Mouse (Mus musculus) hindbrain, embryonic 15.5 days (tissue): Measurements from ENCODE around the gene Tlk2. TPM values are rescaled to one million over a fixed set of nuclear protein-coding genes. Genes with fewer than 3 reads are reported as not detected.
A peak's percentile ranks its signal among the peaks of the same experiment; 100 is the strongest.
"Not testable (repeated sequence)": the region's sequence is repeated elsewhere in the genome, so short reads cannot be mapped to it uniquely, and the experiment has no call there.

Experiments
- ATAC-seq: fragments of 200-750 bp; cut with Nextera tagmentation; 2 replicates; pipeline ENCODE4 v1.8.0; 2017; ENCODE audit warnings: low read depth, moderate number of reproducible peaks, moderate TSS enrichment; ENCODE audit not compliant: low FRiP score
- H3K27ac ChIP-seq: fragments of 300-500 bp; sonication (generic); replicated peaks from 2 replicates; pipeline ENCODE4 v1.5.1; 2015; ENCODE audit warnings: mild to moderate bottlenecking, inconsistent platforms
- H3K27me3 ChIP-seq: fragments of 300-500 bp; sonication (generic); 2 replicates; pipeline ENCODE4 v1.6.1; 2015; ENCODE audit warnings: control low read depth, inconsistent platforms
- H3K36me3 ChIP-seq: fragments of 300-500 bp; sonication (generic); 2 replicates; pipeline ENCODE4 v1.6.1; 2015; ENCODE audit warnings: control low read depth, inconsistent platforms
- H3K4me1 ChIP-seq: fragments of 300-500 bp; sonication (generic); replicated peaks from 2 replicates; pipeline ENCODE4 v1.6.1; 2015; ENCODE audit warnings: control low read depth, inconsistent platforms
- H3K4me2 ChIP-seq: fragments of 300-500 bp; sonication (generic); 2 replicates; pipeline ENCODE4 v1.6.1; 2015; ENCODE audit warnings: moderate library complexity, mild to moderate bottlenecking, inconsistent platforms
- H3K4me3 ChIP-seq: fragments of 300-500 bp; sonication (generic); 2 replicates; pipeline ENCODE4 v1.5.1; 2015; ENCODE audit warnings: mild to moderate bottlenecking, inconsistent platforms
- H3K9ac ChIP-seq: fragments of 300-500 bp; sonication (generic); 2 replicates; pipeline ENCODE4 v1.6.1; 2015; ENCODE audit warnings: inconsistent platforms
- H3K9me3 ChIP-seq: fragments of 300-500 bp; sonication (generic); 2 replicates; pipeline ENCODE4 v1.6.1; 2016; ENCODE audit warnings: control low read depth, inconsistent platforms
- WGBS: fragments of 180-500 bp; shearing (Covaris S2); methylation state at CpG from one replicate; pipeline ENCODE4 v1.1.7; 2015; 5-methylcytosine and 5-hydroxymethylcytosine counted together
- polyA plus RNA-seq: library from polyadenylated mRNA; unstranded; fragments of >200 nt; fragmentation: Nextera tagmentation; extraction: Ambion mirVana; gene quantifications from 2 replicates; pipeline ENCODE4 v1.2.1, GENCODE M21; 2015

Gene Tlk2
- polyA plus RNA-seq: 18.9 and 19.5 TPM in 2 replicates

DNA sequence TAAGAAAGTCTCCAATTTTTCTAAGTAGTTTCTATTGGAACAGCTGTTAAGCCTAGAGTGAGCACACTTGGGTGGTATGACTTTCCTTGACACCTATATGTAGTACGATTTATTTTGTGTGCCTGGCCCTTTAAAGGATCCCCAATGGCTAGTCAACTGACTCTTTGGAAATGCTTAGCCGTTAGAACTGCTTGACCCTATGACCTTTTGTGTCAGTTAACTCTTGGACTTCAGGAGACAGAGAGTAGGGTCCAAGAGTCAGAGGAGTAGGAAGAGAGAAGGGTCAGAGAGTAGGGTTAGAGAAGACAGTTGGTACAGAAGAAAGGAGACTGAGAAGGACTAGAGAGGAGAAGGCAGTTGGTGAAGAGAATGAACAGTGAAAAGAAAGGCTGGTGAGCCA is at the start of gene Tlk2:
Tlk2 (plus strand) TSS at position 292 of the 400 bp plus-strand sequence.
- H3K27ac ChIP-seq: no peak within 1 kb of the TSS
- peak within 1 kb of the TSS; percentile 95 for H3K4me2 ChIP-seq
- peaks cover 26% of the 10 kb centered on the region for H3K4me1 ChIP-seq
- no peaks in the 10 kb centered on the region for H3K9me3 ChIP-seq
- no peaks in the 10 kb centered on the region for H3K36me3 ChIP-seq
- peak within 1 kb of the TSS; percentile 92; the same call in 1 of the 2 replicates for H3K4me3 ChIP-seq
- H3K27me3 ChIP-seq: no peaks in the 10 kb centered on the region
- 45% methylated on average over 2 of the region's 2 CpGs for WGBS
- no peak within 1 kb of the TSS for H3K9ac ChIP-seq
- no peak for ATAC-seq

DNA sequence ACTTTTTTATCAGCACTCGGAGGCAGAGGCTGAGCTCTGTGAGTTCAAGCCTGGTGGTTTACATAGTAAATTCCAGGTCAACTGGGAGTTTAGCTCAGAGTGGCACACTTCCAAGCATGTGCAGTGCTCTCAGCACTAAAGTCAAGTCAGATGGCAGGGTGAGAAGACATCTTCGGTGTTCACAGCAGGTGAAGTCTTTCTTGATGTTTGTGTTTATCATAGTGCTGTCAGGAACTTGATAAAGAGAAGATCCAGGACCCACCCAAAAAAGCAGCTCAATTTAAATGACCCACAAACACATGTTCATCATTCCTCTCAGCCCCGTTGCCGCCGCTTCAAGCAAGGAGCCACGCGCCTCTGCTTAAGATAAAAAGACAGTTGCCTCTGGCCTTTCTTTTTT is 42.9 kb upstream of the Tlk2 start:
- 98% methylated on average over 7 of the region's 7 CpGs for WGBS
- Histone ChIP-seq H3K9me3 (no peaks in the 10 kb centered on the region), H3K9ac (no peak overlapping the region), H3K27me3 (no peaks in the 10 kb centered on the region), H3K4me3 (no peak overlapping the region), H3K4me1 (no peaks in the 10 kb centered on the region), H3K4me2 (no peak overlapping the region), H3K27ac (no peak overlapping the region), H3K36me3 (peaks cover 88% of the 10 kb centered on the region)
- no peak for ATAC-seq

DNA sequence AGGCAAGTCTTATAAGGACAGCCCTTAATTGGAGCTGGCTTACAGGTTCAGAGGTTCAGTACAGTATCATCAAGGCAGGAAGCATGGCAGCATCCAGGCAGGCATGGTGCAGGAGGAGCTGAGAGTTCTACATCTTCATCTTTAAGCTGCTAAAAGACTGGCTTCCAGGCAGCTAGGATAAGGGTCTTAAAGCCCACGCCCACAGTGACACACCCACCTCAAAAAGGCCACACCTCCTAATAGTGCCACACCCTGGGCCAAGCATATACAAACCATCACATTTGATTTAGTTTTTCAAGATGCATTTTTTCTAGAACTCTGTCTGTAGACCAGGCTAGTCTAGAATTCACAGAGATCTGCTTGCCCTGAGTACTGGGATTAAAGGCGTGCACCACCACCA is 41.4 kb upstream of the Tlk2 start:
- peaks cover 85% of the 10 kb centered on the region for H3K36me3 ChIP-seq
- not testable (repeated sequence) for H3K27ac ChIP-seq, H3K4me1 ChIP-seq, H3K9me3 ChIP-seq, H3K4me3 ChIP-seq, H3K4me2 ChIP-seq, H3K9ac ChIP-seq, ATAC-seq, H3K27me3 ChIP-seq
- WGBS: 92% methylated on average over 2 of the region's 2 CpGs

DNA sequence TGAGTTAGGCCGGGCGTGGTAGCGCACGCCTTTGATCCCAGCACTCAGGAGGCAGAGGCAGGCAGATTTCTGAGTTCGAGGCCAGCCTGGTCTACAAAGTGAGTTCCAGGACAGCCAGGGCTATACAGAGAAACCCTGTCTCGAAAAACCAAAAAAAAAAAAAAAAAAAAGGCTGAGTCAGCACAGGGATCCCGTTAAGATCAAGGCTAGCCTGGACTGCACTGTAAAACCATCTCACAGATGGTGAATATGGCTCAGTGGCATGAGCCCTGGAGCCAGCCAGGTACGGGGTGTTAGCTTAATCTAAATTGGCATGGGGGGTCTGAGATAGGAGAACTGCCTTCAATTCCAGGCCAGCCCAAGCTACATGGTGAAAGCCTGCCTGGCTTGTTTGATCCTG is 38.1 kb upstream of the Tlk2 start:
- ATAC-seq: not testable (repeated sequence)

DNA sequence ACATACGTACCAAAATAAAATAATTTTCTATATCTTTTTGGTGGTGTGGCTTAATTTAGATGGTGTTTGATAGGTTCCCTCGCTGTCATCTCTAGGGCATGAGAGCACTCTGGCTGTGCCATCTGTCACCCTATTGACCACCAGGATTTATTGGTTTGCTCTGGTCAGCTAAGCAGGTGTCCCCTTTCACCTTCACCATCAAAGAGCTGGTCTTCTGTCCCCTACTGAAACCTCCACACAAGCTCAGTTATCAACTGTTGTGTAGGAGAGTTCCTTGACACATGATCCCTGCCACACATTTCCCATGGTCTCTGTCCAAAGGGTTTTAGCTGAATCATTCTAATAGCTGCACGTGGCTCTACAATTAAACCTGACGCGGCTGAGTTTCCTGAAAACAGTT is 37.5 kb upstream of the Tlk2 start:
- Histone ChIP-seq H3K4me3 (no peak overlapping the region), H3K4me1 (no peaks in the 10 kb centered on the region), H3K27ac (no peak overlapping the region), H3K9me3 (no peaks in the 10 kb centered on the region), H3K27me3 (no peaks in the 10 kb centered on the region), H3K4me2 (no peak overlapping the region), H3K36me3 (peaks cover 47% of the 10 kb centered on the region), H3K9ac (no peak overlapping the region)
- 94% methylated on average over 5 of the region's 5 CpGs for WGBS
- no peak for ATAC-seq

More for the DNA sequence above, 38.1 kb upstream of the Tlk2 start:
- not testable (repeated sequence) for H3K4me1 ChIP-seq, H3K4me2 ChIP-seq, H3K9ac ChIP-seq, H3K9me3 ChIP-seq, H3K27ac ChIP-seq, H3K4me3 ChIP-seq, H3K27me3 ChIP-seq
- 98% methylated on average over 8 of the region's 8 CpGs for WGBS
- H3K36me3 ChIP-seq: peaks cover 53% of the 10 kb centered on the region

DNA sequence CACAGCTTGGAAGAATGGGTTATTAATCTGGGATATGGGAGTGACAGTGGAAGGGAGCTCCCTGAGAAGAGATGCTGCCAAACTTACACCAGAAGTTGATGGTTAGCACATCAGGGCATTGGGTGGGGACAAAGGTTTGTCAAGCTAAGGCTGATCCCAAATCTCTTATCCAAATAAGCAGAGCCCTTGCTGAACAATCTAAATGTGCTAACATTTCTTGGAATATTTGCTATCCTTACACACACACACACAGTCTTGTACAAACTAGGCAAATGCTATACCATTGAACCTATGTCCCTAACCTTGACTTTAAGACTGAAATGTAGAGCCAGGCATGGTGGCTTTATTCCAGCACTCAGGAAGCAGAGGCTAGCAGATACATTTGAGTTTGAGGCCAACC is 35.0 kb upstream of the Tlk2 start:
- H3K9ac ChIP-seq: no peak overlapping the region
- peaks cover 25% of the 10 kb centered on the region for H3K36me3 ChIP-seq
- no peaks in the 10 kb centered on the region for H3K9me3 ChIP-seq
- ATAC-seq: no peak
- H3K27me3 ChIP-seq: no peaks in the 10 kb centered on the region
- no peak overlapping the region for H3K27ac ChIP-seq
- no peak overlapping the region for H3K4me2 ChIP-seq
- no peaks in the 10 kb centered on the region for H3K4me1 ChIP-seq
- no peak overlapping the region for H3K4me3 ChIP-seq

DNA sequence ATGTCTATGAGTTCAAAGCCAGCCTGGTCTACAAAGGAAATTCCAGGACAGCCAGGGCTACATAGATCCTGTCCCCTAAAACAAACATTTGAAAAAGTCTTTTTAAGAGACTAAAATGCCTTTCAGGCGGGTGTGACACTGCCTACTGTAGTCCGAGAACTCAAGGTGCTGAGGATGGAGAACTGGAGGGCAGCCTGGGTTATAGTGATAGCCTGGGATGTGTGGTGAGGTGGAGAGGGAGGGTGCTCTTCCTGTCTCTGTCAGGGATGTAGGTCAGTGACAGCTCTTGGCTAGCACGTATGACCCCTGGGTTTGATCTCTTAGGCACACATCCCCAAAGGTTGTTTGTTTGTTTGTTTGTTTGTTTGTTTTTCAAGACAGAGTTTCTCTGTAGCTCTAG is 34.5 kb upstream of the Tlk2 start:
- H3K4me2 ChIP-seq: no peak overlapping the region
- peaks cover 21% of the 10 kb centered on the region for H3K36me3 ChIP-seq
- no peaks in the 10 kb centered on the region for H3K9me3 ChIP-seq
- H3K4me3 ChIP-seq: no peak overlapping the region
- no peaks in the 10 kb centered on the region for H3K27me3 ChIP-seq
- no peaks in the 10 kb centered on the region for H3K4me1 ChIP-seq
- H3K9ac ChIP-seq: no peak overlapping the region
- 91% methylated on average over 3 of the region's 3 CpGs for WGBS
- ATAC-seq: no peak
- no peak overlapping the region for H3K27ac ChIP-seq

DNA sequence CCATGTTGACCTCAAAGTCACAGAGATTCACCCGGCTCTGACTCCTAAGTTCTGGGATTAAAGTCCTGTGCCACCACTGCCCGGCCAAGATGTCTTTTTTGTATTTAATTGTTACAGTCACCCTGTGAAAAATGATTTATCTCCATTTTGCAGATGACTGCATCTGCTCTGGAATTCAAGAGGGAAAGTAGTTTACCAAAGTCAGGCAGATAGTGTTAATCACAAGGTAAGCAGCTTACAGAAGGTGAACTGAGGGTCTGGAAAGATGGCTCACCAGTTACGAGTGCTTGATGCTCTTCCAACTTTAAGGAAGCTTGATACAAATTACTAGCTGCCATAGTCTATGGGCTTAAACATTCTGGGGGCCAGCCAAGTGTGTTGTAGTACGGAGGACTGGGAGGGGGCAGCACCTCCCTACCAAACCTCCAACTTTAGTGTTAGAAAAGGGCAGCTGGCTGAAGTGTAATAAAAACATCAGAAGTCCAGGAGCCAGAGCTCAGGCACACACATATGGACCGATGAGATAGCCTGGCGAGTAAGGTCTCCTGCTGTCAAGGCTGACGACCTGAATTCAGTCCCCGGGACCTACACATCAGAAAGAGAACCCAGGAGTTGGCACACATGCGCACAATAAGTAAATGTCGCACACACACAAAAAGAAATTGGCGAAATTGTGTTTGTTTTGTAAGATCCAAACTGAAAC is 33.9 kb upstream of the Tlk2 start:
- WGBS: 86% methylated on average over 11 of the region's 11 CpGs
- H3K36me3 ChIP-seq: peaks cover 15% of the 10 kb centered on the region
- H3K9ac ChIP-seq: no peak overlapping the region
- H3K4me2 ChIP-seq: no peak overlapping the region
- no peaks in the 10 kb centered on the region for H3K4me1 ChIP-seq
- no peaks in the 10 kb centered on the region for H3K9me3 ChIP-seq
- H3K4me3 ChIP-seq: no peak overlapping the region
- no peak overlapping the region for H3K27ac ChIP-seq
- no peak for ATAC-seq
- H3K27me3 ChIP-seq: no peaks in the 10 kb centered on the region

DNA sequence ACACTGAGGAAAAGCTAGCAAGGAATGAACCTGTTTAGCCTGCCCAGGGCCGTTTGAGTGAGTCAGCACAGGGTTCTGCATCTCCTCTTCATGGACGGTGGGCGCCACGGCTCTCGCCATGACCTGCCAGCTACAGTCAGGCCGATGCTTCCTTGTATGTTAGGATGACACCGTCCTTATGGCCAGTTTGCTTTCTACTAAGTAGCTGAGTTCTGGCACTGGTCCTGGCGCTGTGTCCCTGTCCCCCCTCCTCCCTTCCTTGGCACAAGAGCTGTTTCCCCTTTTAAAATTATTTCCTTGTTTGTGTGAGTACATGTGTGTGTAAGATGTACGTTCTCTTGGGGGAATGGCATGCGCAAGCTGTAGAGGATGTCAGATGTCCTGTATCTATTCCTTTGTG is 33.4 kb upstream of the Tlk2 start:
- H3K27me3 ChIP-seq: no peaks in the 10 kb centered on the region
- H3K4me3 ChIP-seq: no peak overlapping the region
- H3K36me3 ChIP-seq: peaks cover 9% of the 10 kb centered on the region
- 89% methylated on average over 10 of the region's 10 CpGs for WGBS
- no peaks in the 10 kb centered on the region for H3K4me1 ChIP-seq
- no peak overlapping the region for H3K4me2 ChIP-seq
- no peak overlapping the region for H3K27ac ChIP-seq
- H3K9ac ChIP-seq: no peak overlapping the region
- no peak for ATAC-seq
- no peaks in the 10 kb centered on the region for H3K9me3 ChIP-seq

DNA sequence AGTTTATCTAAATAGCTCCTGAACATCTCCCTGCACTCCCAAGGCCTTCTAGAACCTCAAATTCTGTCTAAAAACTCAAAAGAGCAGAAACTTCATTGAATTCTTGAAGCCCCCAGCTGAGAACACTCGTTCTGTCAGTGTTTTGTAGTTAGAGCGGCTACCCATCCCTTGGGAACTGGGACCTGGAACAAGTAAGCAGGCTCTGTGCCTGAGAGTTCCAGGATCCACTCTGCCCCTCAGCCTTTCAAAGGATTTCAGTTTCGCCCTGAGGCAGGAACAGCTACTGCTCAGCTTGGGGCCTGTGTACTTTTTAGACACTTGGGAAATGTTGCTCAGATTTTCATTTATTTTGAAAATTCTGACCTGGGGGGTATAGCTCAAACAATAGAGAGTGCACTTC is 32.0 kb upstream of the Tlk2 start, which contains the start of gene Gm10842:
Gm10842 (plus strand) TSS at position 301 of the 400 bp plus-strand sequence.
- 83% methylated on average over 3 of the region's 3 CpGs for WGBS
- Histone ChIP-seq H3K4me2 (no peak within 1 kb of the TSS), H3K36me3 (no peaks in the 10 kb centered on the region), H3K9me3 (no peaks in the 10 kb centered on the region), H3K4me1 (peaks cover 2% of the 10 kb centered on the region; the same call in 1 of the 2 replicates), H3K9ac (no peak within 1 kb of the TSS), H3K27ac (no peak within 1 kb of the TSS), H3K27me3 (no peaks in the 10 kb centered on the region), H3K4me3 (no peak within 1 kb of the TSS)
- no peak for ATAC-seq

DNA sequence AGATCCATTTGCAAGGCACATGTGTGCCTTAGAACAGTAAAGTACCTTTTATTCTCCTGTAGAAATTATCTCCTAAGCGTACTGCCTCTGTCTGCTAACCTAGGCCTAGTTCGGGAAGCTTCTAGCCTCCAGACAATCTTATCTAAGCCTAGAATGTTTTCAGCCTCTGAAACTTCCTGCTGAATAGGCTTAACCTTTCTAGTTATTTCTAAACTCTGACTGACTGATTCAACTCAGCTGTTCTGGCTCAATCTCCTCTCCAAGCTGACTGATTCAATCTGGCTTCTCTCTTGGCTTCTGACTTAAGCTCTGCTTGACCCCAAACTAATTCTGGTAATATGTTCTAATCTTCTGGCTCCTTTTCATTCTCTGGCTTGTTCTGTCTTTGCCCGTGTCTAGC is 29.3 kb upstream of the Tlk2 start:
- no peak for ATAC-seq
- Histone ChIP-seq H3K27me3 (no peaks in the 10 kb centered on the region), H3K4me2 (no peak overlapping the region), H3K4me3 (no peak overlapping the region), H3K9me3 (no peaks in the 10 kb centered on the region), H3K27ac (no peak overlapping the region), H3K36me3 (no peaks in the 10 kb centered on the region), H3K4me1 (peaks cover 11% of the 10 kb centered on the region), H3K9ac (no peak overlapping the region)
- WGBS: 83% methylated on average over 3 of the region's 3 CpGs

DNA sequence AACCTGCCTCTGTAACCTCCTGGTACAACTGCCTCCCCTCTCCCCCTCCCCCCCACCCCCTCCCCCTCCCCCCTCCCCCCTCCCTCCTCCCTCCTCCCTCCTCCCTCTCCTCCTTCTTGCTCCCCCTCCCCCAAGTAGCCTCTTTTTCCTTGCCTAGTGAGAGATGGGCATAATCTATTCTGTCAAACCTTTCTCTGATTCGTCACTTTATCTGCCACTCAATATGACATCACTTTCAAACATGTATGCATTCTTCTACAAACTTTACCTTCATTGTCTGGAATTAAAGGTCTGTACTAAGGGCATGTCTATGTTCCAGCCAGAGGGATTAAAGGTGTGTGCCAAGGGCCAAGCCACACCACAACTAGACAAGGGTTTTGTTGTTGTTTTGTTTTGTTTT is 28.8 kb upstream of the Tlk2 start:
- H3K9ac ChIP-seq: no peak overlapping the region
- peaks cover 11% of the 10 kb centered on the region for H3K4me1 ChIP-seq
- no peaks in the 10 kb centered on the region for H3K36me3 ChIP-seq
- H3K4me2 ChIP-seq: no peak overlapping the region
- no peak overlapping the region for H3K27ac ChIP-seq
- no peak for ATAC-seq
- 80% methylated on average over 1 of the region's 1 CpGs for WGBS
- no peaks in the 10 kb centered on the region for H3K9me3 ChIP-seq
- no peaks in the 10 kb centered on the region for H3K27me3 ChIP-seq
- no peak overlapping the region for H3K4me3 ChIP-seq

DNA sequence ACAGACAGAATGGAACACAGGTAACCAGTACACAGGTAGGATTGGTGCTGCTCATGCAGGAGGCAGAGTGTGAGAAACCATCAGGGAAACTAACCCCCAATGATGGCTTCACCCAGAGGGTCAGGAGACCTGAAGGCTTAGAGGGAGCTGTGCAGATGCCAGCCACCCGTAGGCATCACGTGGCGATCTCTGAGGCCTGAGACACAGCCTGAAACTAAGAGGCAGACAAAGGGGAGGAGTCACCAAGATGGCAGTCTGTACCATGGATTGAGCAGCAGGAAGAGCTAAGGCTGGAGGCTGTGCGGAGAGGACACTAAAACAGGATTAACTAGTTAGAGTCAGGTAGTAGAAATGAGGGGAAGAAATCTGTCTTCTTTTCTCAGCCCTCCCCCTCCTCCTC is 27.9 kb upstream of the Tlk2 start:
- H3K9me3 ChIP-seq: no peaks in the 10 kb centered on the region
- ATAC-seq: no peak
- 72% methylated on average over 4 of the region's 4 CpGs for WGBS

More for the DNA sequence above, 27.9 kb upstream of the Tlk2 start:
- H3K4me2 ChIP-seq: no peak overlapping the region
- no peak overlapping the region for H3K4me3 ChIP-seq
- H3K27ac ChIP-seq: no peak overlapping the region
- H3K36me3 ChIP-seq: no peaks in the 10 kb centered on the region
- H3K9ac ChIP-seq: no peak overlapping the region
- no peaks in the 10 kb centered on the region for H3K27me3 ChIP-seq
- H3K4me1 ChIP-seq: peaks cover 11% of the 10 kb centered on the region
